In the genomic region with DNA sequence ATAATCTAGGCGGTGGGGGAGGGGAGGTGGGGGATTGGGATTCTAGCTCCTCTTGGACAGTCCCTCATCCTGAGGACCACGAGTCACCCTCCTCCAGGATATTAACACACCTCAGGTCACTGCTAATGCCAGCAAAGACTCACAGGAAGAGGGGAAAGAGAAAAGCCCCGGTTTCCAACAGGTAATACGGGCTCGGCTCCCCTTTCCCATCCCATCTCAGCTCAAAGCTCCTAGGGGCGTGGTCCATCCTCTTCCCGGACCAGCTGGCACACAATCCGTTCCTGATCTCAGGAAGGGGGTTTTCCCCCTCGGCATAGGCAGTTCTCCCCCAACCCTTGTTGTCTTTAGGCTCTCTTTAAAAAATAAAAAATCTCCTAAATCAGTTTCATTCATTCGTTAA, we compare ENCODE assay signal across 9 mouse cellular contexts. TPM values are rescaled to one million over a fixed set of nuclear protein-coding genes. Genes with fewer than 3 reads are reported as not detected.
A peak's percentile ranks its signal among the peaks of the same experiment; 100 is the strongest.
DNase-seq lines count a peak whose midpoint lies in the region; ATAC-seq and TF ChIP-seq lines count a peak whose summit lies in the region.
"Had no signal": no experiment of that assay in that cellular context is flagged by ENCODE, and none has a peak within 500 bp of the region (broad histone marks: within the 10 kb centered on the region; RNA-seq: fewer than 3 reads in every experiment).

No protein-coding gene starts in this region.

- peak overlapping the region; percentile 28; the same call in 1 of the 2 replicates for H3K4me3 ChIP-seq in lung, embryonic 14.5 days (ENCODE audit: low read depth, low read length)
- H3K4me3 ChIP-seq in intestine, embryonic 16.5 days (ENCODE audit: low read length) = peak overlapping the region; percentile 35
- H3K4me3 ChIP-seq in neural tube, embryonic 14.5 days (ENCODE audit: low read depth, low read length) = peak overlapping the region; percentile 54

- peaks cover 12% of the 10 kb centered on the region; the same call in 1 of the 2 replicates for H3K27me3 ChIP-seq in lung, embryonic 14.5 days (ENCODE audit: insufficient read depth, low read length)
- H3K27me3 ChIP-seq in intestine, embryonic 16.5 days (replicated peaks; ENCODE audit: control insufficient read depth, insufficient read depth, low read length) = no peaks in the 10 kb centered on the region
- no peaks in the 10 kb centered on the region for H3K27me3 ChIP-seq in neural tube, embryonic 14.5 days (ENCODE audit: control insufficient read depth, insufficient read depth, low read length)

- TF ChIP-seq CTCF in lung, embryonic 14.5 days (IDR thresholded peaks at IDR 0.05; ENCODE audit: low read depth) = no peak

- peak overlapping the region; percentile 61 for H3K4me2 ChIP-seq in lung, embryonic 14.5 days
- peak overlapping the region; percentile 64 for H3K4me2 ChIP-seq in intestine, embryonic 16.5 days (ENCODE audit: low read depth, low read length)
- H3K4me2 ChIP-seq in neural tube, embryonic 14.5 days (ENCODE audit: low read depth, low read length) = peak overlapping the region; percentile 49

- no peaks in the 10 kb centered on the region for H3K36me3 ChIP-seq in lung, embryonic 14.5 days (ENCODE audit: insufficient read depth)
- H3K36me3 ChIP-seq in intestine, embryonic 16.5 days (ENCODE audit: control insufficient read depth, insufficient read depth, low read length) = no peaks in the 10 kb centered on the region
- no peaks in the 10 kb centered on the region for H3K36me3 ChIP-seq in neural tube, embryonic 14.5 days (ENCODE audit: control insufficient read depth, insufficient read depth, low read length)

- WGBS in lung, embryonic 14.5 days = 1% methylated on average over 10 of the region's 10 CpGs
- under 1% methylated on average over 10 of the region's 10 CpGs for WGBS in intestine, embryonic 16.5 days
- WGBS in neural tube, embryonic 14.5 days = 0% methylated on average over 10 of the region's 10 CpGs

- no peak overlapping the region for H3K27ac ChIP-seq in lung, embryonic 14.5 days (ENCODE audit: low read depth)
- no peak overlapping the region for H3K27ac ChIP-seq in intestine, embryonic 16.5 days (ENCODE audit: low read length)
- H3K27ac ChIP-seq in neural tube, embryonic 14.5 days (ENCODE audit: low read depth, low read length) = peak overlapping the region; percentile 80

- DNase-seq in lung, embryonic 14.5 days = peak; percentile 11
- DNase-seq in lung, postnatal 25 days (ENCODE audit: low spot score) = no peak
- peak; percentile 59 for DNase-seq in embryo, embryonic 10.5 days (ENCODE audit: low spot score)
- DNase-seq in T-cell, adult 2 months (ENCODE audit: low spot score) = no peak
- no peak for DNase-seq in kidney, postnatal 25 days
- no peak for DNase-seq in thymus, postnatal 36 days

- H3K9ac ChIP-seq in lung, embryonic 14.5 days = no peak overlapping the region
- H3K9ac ChIP-seq in intestine, embryonic 16.5 days (ENCODE audit: low read depth, low read length) = peak overlapping the region; percentile 37; the same call in 1 of the 2 replicates
- H3K9ac ChIP-seq in neural tube, embryonic 14.5 days (replicated peaks; ENCODE audit: low read depth, low read length) = peak overlapping the region; percentile 72

- H3K9me3 ChIP-seq in lung, embryonic 14.5 days (ENCODE audit: low read depth, low read length) = no peaks in the 10 kb centered on the region
- H3K9me3 ChIP-seq in intestine, embryonic 16.5 days (ENCODE audit: control insufficient read depth, low read length) = no peaks in the 10 kb centered on the region
- no peaks in the 10 kb centered on the region for H3K9me3 ChIP-seq in neural tube, embryonic 14.5 days (ENCODE audit: control insufficient read depth, low read length)

- no peak for ATAC-seq in lung, embryonic 14.5 days (ENCODE audit: insufficient read depth)
- no peak for ATAC-seq in intestine, embryonic 16.5 days
- ATAC-seq in neural tube, embryonic 14.5 days (ENCODE audit: low read depth) = 0 out of 2 replicates have a peak, but pooled peaks have one; percentile 19

- 0 out of 2 replicates have a peak, but pooled peaks cover 3% of the 10 kb centered on the region for H3K4me1 ChIP-seq in lung, embryonic 14.5 days (ENCODE audit: insufficient read depth)
- peaks cover 19% of the 10 kb centered on the region for H3K4me1 ChIP-seq in intestine, embryonic 16.5 days (ENCODE audit: control insufficient read depth, insufficient read depth, low read length)
- H3K4me1 ChIP-seq in neural tube, embryonic 14.5 days (ENCODE audit: control insufficient read depth, insufficient read depth, low read length) = peaks cover 4% of the 10 kb centered on the region; the same call in 1 of the 2 replicates

RNA-seq across cellular contexts. Expression of a gene that starts 0.9 kb away (rescaled TPM):
- 14.8 and 14.9 TPM in 2 replicates for polyA plus RNA-seq in lung, embryonic 14.5 days (2014; fragmentation: Nextera tagmentation; extraction: Ambion mirVana)
- polyA plus RNA-seq in intestine, embryonic 16.5 days (2015; fragmentation: Nextera tagmentation; extraction: Ambion mirVana) = 49.2 and 55.5 TPM in 2 replicates
- polyA plus RNA-seq in neural tube, embryonic 14.5 days (2014; fragmentation: Nextera tagmentation; extraction: Ambion mirVana) = 1,379 and 1,510 TPM in 2 replicates
- polyA plus RNA-seq: liver, adult 2 months had no signal

Comparison
In these comparisons a context has a peak if more than half of its experiments do, and no peak if none do; other contexts are left out.
1. DNase-seq: peak in lung, embryonic 14.5 days (single experiment) and embryo, embryonic 10.5 days (single experiment); none in lung, postnatal 25 days (single experiment), T-cell, adult 2 months (single experiment), kidney, postnatal 25 days (0 of 2) and thymus, postnatal 36 days (0 of 2).
2. RNA of a gene that starts 0.9 kb away (polyA plus RNA-seq): 1,379 to 1,510 TPM in neural tube, embryonic 14.5 days; 49.2 to 55.5 TPM in intestine, embryonic 16.5 days and 14.8 to 14.9 TPM in lung, embryonic 14.5 days; every median in the first group is over 10 times any median in the second.
3. Peak in every context shown above with its lines, with median percentiles within 50 percentile points of each other: H3K4me2 ChIP-seq and H3K4me3 ChIP-seq.